Mouse (Mus musculus) G1E (cell line): ENCODE measurements around the gene Rasl11b. TPM values are rescaled to one million over a fixed set of nuclear protein-coding genes. Genes with fewer than 3 reads are reported as not detected.

Experiments used
- ATAC-seq: 2 replicates; pipeline ENCODE4 v1.8.0; 2016; ENCODE audit warnings: mild to moderate bottlenecking; ENCODE audit not compliant: insufficient number of reproducible peaks, poor library complexity, low FRiP score, severe bottlenecking; ENCODE audit errors: extremely low read depth
- DNase-seq: peaks from one replicate; pipeline ENCODE4 v3.0.0; 2012; ENCODE audit warnings: low spot score
- H3K27me3 ChIP-seq: 2 replicates; pipeline ENCODE4 v1.6.1; 2012; ENCODE audit warnings: mild to moderate bottlenecking, low read length, inconsistent platforms; ENCODE audit not compliant: insufficient read depth
- H3K36me3 ChIP-seq: replicated peaks from 2 replicates; pipeline ENCODE3; 2012; ENCODE audit warnings: mild to moderate bottlenecking, inconsistent platforms
- H3K4me1 ChIP-seq: 2 replicates; pipeline ENCODE4 v1.6.1; 2012; ENCODE audit warnings: low read depth, low read length, inconsistent platforms, mixed read lengths; ENCODE audit not compliant: insufficient read depth
- H3K4me3 ChIP-seq: 2 replicates; pipeline ENCODE4 v1.5.1; 2012; ENCODE audit warnings: low read depth, mild to moderate bottlenecking, inconsistent platforms, low read length, moderate library complexity, mixed read lengths
- H3K9me3 ChIP-seq: replicated peaks from 2 replicates; pipeline ENCODE4 v1.6.1; 2012; ENCODE audit warnings: inconsistent platforms
- CTCF ChIP-seq: IDR thresholded peaks from 2 replicates; pipeline ENCODE4 v1.5.1; 2012; ENCODE audit warnings: low read depth, low read length, inconsistent platforms, mixed read lengths
- GATA1 ChIP-seq: IDR thresholded peaks from 2 replicates; pipeline ENCODE4 v1.6.1; 2012; ENCODE audit warnings: borderline replicate concordance, low read length, inconsistent platforms, mixed read lengths
- GATA2 ChIP-seq: IDR thresholded peaks from 2 replicates; pipeline ENCODE4 v1.6.1; 2012; ENCODE audit warnings: low read depth, low read length, inconsistent platforms, borderline replicate concordance
- POLR2AphosphoS5 ChIP-seq: IDR thresholded peaks from 2 replicates; pipeline ENCODE4 v1.6.1; 2012; ENCODE audit warnings: low read depth, low read length, inconsistent platforms; ENCODE audit not compliant: insufficient replicate concordance
- TAL1 ChIP-seq: conservative IDR thresholded peaks from 2 replicates; pipeline ENCODE4 v1.6.1; 2012; ENCODE audit warnings: low read depth, low read length, inconsistent platforms, mixed read lengths
- polyA plus RNA-seq: library from polyadenylated mRNA; stranded (reverse); fragments of >175 nt; gene quantifications from 2 replicates; pipeline ENCODE4 v1.2.3, GENCODE M21; 2012
- total RNA-seq, 2 experiments: library from RNA; stranded (forward) in 1 of 2; stranded (reverse) in 1 of 2; fragments of 200-1000 nt in 1 of 2; fragments of >200 nt in 1 of 2; fragmentation: Nextera tagmentation in 1 of 2; gene quantifications; 2 replicates each; pipeline ENCODE4 v1.2.3; 2014 to 2017

Rasl11b gene
- total and polyA plus RNA-seq, 3 experiments: 0.30 to 0.33 TPM; not detected in 1

DNA sequence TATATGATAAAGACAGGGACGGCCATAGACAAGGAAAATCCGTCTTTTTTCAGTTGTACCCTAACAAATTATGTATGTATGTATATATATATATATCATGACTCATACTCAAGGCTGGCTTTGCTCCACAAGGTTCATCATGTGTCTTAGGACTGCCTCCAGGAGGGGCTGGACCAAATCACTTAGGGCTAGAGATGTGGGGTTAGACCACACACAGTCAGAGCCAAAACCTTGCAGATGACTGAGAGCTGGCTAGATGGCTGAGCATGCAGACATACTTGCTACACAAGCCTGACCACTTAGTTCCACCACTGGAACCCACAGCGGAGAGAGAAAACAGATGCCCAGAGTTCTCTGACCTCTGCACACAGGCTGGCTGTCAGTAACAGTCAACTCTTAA, 27.0 kb upstream of the Rasl11b start:
- no peak for ATAC-seq
- no peaks in the 10 kb centered on the region for H3K4me1 ChIP-seq
- TF ChIP-seq POLR2AphosphoS5 (no peak), CTCF (no peak), GATA2 (no peak), GATA1 (no peak), TAL1 (no peak)

DNA sequence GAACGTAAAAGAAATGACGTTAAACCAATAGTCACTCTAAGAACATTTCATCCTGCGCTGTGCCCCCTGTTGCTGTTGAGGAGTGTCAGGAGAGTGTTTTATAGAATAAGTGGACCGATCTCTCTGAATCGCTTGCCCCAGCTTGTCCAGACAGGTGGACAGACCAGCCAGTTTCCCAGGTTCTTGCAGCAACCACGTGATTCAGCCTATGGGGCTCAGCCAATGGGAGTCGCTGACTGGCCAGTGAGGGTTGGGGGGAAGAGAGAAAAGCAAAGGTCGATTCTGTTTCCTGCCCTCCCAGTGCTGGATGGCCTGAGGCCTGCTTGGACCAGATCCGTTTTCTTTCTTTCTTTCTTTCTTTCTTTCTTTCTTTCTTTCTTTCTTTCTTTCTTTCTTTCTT, 23.3 kb upstream of the Rasl11b start:
- ATAC-seq (no peak), DNase-seq (no peak)
- TF ChIP-seq GATA2 (no peak), POLR2AphosphoS5 (no peak), GATA1 (no peak), CTCF (no peak), TAL1 (no peak)
- Histone ChIP-seq H3K9me3 (no peaks in the 10 kb centered on the region), H3K27me3 (peaks cover 25% of the 10 kb centered on the region), H3K36me3 (no peaks in the 10 kb centered on the region), H3K4me3 (no peak overlapping the region), H3K4me1 (no peaks in the 10 kb centered on the region)

More for the DNA sequence above, 27.0 kb upstream of the Rasl11b start:
- Histone ChIP-seq H3K9me3 (no peaks in the 10 kb centered on the region), H3K4me3 (no peak overlapping the region), H3K36me3 (no peaks in the 10 kb centered on the region), H3K27me3 (peaks cover 28% of the 10 kb centered on the region)
- no peak for DNase-seq

GRCm38 (mm10) chr5:74172208-74172607, 22.9 kb upstream of the Rasl11b start:
- H3K4me1 ChIP-seq: no peaks in the 10 kb centered on the region
- peaks cover 28% of the 10 kb centered on the region for H3K27me3 ChIP-seq
- TF ChIP-seq CTCF: no peak
- TF ChIP-seq POLR2AphosphoS5: no peak
- TF ChIP-seq GATA1: no peak
- no peak for TF ChIP-seq GATA2
- no peak for TF ChIP-seq TAL1
- no peak overlapping the region for H3K4me3 ChIP-seq
- DNase-seq (no peak), ATAC-seq (no peak)
- no peaks in the 10 kb centered on the region for H3K36me3 ChIP-seq
- no peaks in the 10 kb centered on the region for H3K9me3 ChIP-seq

DNA sequence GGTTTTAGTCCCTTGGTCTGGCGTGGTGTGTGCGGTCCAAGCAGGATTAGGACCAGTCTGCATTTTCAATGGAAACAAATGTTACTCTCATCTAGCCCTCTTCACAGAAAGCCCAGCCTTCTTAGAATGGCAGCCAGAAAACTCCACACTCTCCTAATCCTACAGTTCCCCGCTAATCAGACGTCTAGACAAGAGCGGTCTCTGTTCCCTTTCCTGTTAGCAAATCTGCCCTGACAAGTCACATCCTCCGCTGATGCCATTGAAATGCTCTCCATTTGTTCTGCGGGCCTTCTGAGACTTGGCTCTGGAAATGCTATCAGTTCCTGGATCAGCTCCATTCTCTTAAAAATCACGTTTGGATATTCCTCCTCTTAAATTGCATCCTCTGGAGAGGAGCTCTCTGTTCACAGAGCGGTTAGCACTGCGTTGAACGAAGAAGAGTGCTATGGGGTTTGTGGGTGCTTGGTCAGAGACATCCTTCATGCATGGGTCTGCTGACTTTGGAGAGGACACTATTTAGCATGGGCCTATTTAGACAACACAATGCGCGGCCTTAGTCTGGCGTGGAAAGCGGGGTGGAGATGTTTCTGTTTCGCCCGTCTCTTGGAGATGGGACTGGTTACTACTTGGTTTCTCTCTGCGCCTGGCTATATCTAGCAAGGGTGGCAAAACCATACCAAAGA, 21.8 kb upstream of the Rasl11b start:
- no peaks in the 10 kb centered on the region for H3K9me3 ChIP-seq
- H3K27me3 ChIP-seq: peaks cover 21% of the 10 kb centered on the region
- no peaks in the 10 kb centered on the region for H3K4me1 ChIP-seq
- DNase-seq (no peak), ATAC-seq (no peak)
- TF ChIP-seq TAL1 (no peak), GATA1 (no peak), CTCF (no peak), POLR2AphosphoS5 (no peak), GATA2 (no peak)
- no peaks in the 10 kb centered on the region for H3K36me3 ChIP-seq
- no peak overlapping the region for H3K4me3 ChIP-seq

DNA sequence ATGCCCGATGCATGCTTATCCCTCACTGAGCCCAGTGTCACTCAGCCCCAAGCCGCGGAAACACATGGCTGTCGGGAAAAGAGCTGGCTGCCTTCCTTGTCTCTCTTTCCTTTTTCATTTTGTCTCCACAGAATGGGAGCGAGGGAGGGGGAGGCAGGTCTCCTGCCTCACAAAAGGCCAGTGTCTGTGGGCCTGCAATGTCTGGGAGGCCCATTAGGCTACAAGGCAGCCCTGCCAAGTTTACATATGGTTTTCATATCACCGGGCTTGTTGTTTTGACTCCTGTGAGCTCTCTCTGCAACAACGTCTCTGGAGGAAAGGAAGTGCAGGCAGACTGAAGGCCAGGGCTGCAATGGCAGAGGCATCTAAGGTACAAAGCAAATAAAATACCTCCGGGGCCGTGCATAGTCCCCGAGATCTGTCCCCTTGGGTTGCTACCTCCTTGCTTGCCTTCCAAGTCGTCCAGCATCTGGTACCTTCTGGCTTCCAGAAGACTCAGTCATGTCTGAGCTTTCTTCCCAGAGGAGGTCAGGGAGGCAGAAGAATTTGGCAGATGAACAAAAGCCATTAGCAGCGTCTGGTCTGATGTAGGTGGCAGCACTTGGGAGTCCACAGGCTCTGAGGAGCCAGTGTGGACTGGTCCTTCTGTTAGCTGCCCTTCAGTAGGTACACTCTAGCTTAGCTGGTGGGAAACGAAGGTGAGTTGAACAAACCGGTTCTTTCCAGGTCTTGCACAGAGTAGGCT, 19.4 kb upstream of the Rasl11b start:
- TF ChIP-seq CTCF (no peak), GATA2 (no peak), TAL1 (no peak), GATA1 (no peak), POLR2AphosphoS5 (no peak)
- Histone ChIP-seq H3K36me3 (no peaks in the 10 kb centered on the region), H3K4me1 (no peaks in the 10 kb centered on the region), H3K4me3 (no peak overlapping the region), H3K27me3 (peaks cover 11% of the 10 kb centered on the region), H3K9me3 (no peaks in the 10 kb centered on the region)
- DNase-seq (no peak), ATAC-seq (no peak)

DNA sequence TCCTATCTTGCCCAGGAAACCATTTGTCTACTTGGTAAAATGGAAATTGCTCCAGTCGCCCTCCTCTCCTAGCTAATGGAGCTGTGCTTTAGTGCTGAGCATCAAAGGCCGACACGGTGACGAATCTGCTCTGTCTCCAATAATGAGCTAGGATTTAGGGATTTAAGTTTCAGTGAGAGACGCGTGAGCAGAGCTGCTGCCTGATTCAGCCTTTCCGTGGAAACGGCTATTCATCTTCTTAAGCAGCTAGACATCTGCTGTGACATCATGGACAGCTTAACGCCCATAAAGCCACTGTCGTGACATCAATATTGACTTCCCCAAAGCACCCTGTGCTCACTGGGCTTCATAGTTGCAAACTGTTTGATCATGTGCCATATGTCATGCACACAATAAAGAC, 14.9 kb upstream of the Rasl11b start:
- Histone ChIP-seq H3K27me3 (peaks cover 12% of the 10 kb centered on the region), H3K4me1 (no peaks in the 10 kb centered on the region), H3K4me3 (no peak overlapping the region), H3K36me3 (no peaks in the 10 kb centered on the region), H3K9me3 (no peaks in the 10 kb centered on the region)
- TF ChIP-seq GATA1 (no peak), TAL1 (no peak), POLR2AphosphoS5 (no peak), GATA2 (no peak)
- ATAC-seq (no peak), DNase-seq (no peak)
